Mouse (Mus musculus) CH12.LX (cell line): ENCODE data around the gene Cend1. TPM values are rescaled to one million over a fixed set of nuclear protein-coding genes. Genes with fewer than 3 reads are reported as not detected.

ENCODE experiments used
- DNase-seq: peaks from one replicate; pipeline ENCODE4 v3.0.0-alpha.2; 2013; ENCODE audit errors: extremely low read depth
- H3K27ac ChIP-seq: 2 replicates; pipeline ENCODE4 v1.5.1; 2012; ENCODE audit warnings: low read depth, mild to moderate bottlenecking, control low read depth, moderate library complexity; ENCODE audit not compliant: insufficient read depth
- H3K27me3 ChIP-seq: replicated peaks from 2 replicates; pipeline ENCODE3; 2012; ENCODE audit warnings: inconsistent platforms
- H3K36me3 ChIP-seq, 2 experiments: replicated peaks in 1 of 2; 2 replicates each; pipeline versions ENCODE3 to v1.6.1; 2012; ENCODE audit warnings: inconsistent platforms in 1 of 2, low read length in 1 of 2, mild to moderate bottlenecking in 1 of 2, mixed read lengths in 1 of 2, moderate library complexity in 1 of 2; ENCODE audit not compliant: control insufficient read depth in 1 of 2, insufficient read depth in 1 of 2
- H3K4me1 ChIP-seq, 2 experiments: 2 replicates each; pipeline ENCODE4 v1.6.1; 2012; ENCODE audit warnings: inconsistent platforms in 1 of 2, moderate library complexity in 1 of 2; ENCODE audit not compliant: insufficient read depth in 2 of 2, control insufficient read depth in 1 of 2
- H3K4me2 ChIP-seq: 2 replicates; pipeline ENCODE4 v1.6.1; 2012; ENCODE audit warnings: low read depth, mild to moderate bottlenecking, control low read depth; ENCODE audit not compliant: poor library complexity, insufficient read depth, severe bottlenecking
- H3K4me3 ChIP-seq, 3 experiments: fragments of 150-350 bp in 1 of 3; sonication (generic) in 1 of 3; replicated peaks in 1 of 3; 2 replicates each; pipeline versions ENCODE3 to v1.5.1; 2011 to 2012; ENCODE audit warnings: low read depth in 2 of 3, low read length in 2 of 3, mild to moderate bottlenecking in 2 of 3, moderate library complexity in 2 of 3, control low read depth in 1 of 3, improper control_type of control experiment in 1 of 3, inconsistent platforms in 1 of 3, mixed read lengths in 1 of 3; ENCODE audit not compliant: poor library complexity in 1 of 3
- H3K79me2 ChIP-seq: replicated peaks from 2 replicates; pipeline ENCODE4 v1.6.1; 2012; ENCODE audit warnings: mild to moderate bottlenecking, moderate library complexity; ENCODE audit not compliant: control insufficient read depth, poor library complexity, insufficient read depth, severe bottlenecking; ENCODE audit errors: extremely low read depth
- H3K9ac ChIP-seq: 2 replicates; pipeline ENCODE4 v1.6.1; 2012; ENCODE audit warnings: low read depth, mild to moderate bottlenecking, control low read depth, moderate library complexity; ENCODE audit not compliant: insufficient read depth
- H3K9me3 ChIP-seq: replicated peaks from 2 replicates; pipeline ENCODE3; 2012; ENCODE audit warnings: low read length, inconsistent platforms, mixed read lengths
- CHD1 ChIP-seq: IDR thresholded peaks from 2 replicates; pipeline ENCODE4 v1.6.1; 2012; ENCODE audit warnings: low read depth, low read length, improper control_type of control experiment, inconsistent platforms
- CHD2 ChIP-seq: IDR thresholded peaks from 2 replicates; pipeline ENCODE4 v1.6.1; 2011; ENCODE audit warnings: low read length, improper control_type of control experiment
- ELF1 ChIP-seq: IDR thresholded peaks from 2 replicates; pipeline ENCODE4 v1.6.1; 2014; ENCODE audit warnings: low read depth, mild to moderate bottlenecking, inconsistent platforms, low read length, improper control_type of control experiment
- ETS1 ChIP-seq: conservative IDR thresholded peaks from 2 replicates; pipeline ENCODE4 v1.6.1; 2012; ENCODE audit warnings: low read depth, mild to moderate bottlenecking, inconsistent platforms, low read length, improper control_type of control experiment, moderate library complexity
- GABPA ChIP-seq: IDR thresholded peaks from 2 replicates; pipeline ENCODE4 v1.6.1; 2012; ENCODE audit warnings: low read depth, low read length, improper control_type of control experiment, inconsistent platforms; ENCODE audit not compliant: insufficient replicate concordance
- HCFC1 ChIP-seq: IDR thresholded peaks from 2 replicates; pipeline ENCODE4 v1.6.1; 2012; ENCODE audit warnings: low read depth, mild to moderate bottlenecking, inconsistent platforms, low read length, improper control_type of control experiment
- JUN ChIP-seq: IDR thresholded peaks from 2 replicates; pipeline ENCODE4 v1.6.1; 2011; ENCODE audit warnings: low read depth, mild to moderate bottlenecking, low read length, improper control_type of control experiment, moderate library complexity; ENCODE audit not compliant: insufficient read depth
- JUND ChIP-seq: conservative IDR thresholded peaks from 2 replicates; pipeline ENCODE4 v1.6.1; 2011; ENCODE audit warnings: low read depth, low read length, improper control_type of control experiment
- MAFK ChIP-seq: IDR thresholded peaks from 2 replicates; pipeline ENCODE4 v1.6.1; 2011; ENCODE audit warnings: low read length, improper control_type of control experiment; ENCODE audit not compliant: insufficient replicate concordance
- NRF1 ChIP-seq: IDR thresholded peaks from 2 replicates; pipeline ENCODE4 v1.6.1; 2014; ENCODE audit warnings: low read depth, mild to moderate bottlenecking, inconsistent platforms, low read length, improper control_type of control experiment, moderate library complexity
- PAX5 ChIP-seq: IDR thresholded peaks from 2 replicates; pipeline ENCODE4 v1.6.1; 2012; ENCODE audit warnings: low read length, inconsistent platforms, mixed read lengths
- POLR2AphosphoS2 ChIP-seq: IDR thresholded peaks from 2 replicates; pipeline ENCODE4 v1.6.1; 2011; ENCODE audit warnings: low read depth, low read length, improper control_type of control experiment
- RAD21 ChIP-seq: IDR thresholded peaks from 2 replicates; pipeline ENCODE4 v1.6.1; 2011; ENCODE audit warnings: low read depth, mild to moderate bottlenecking, low read length, improper control_type of control experiment, moderate library complexity
- SMC3 ChIP-seq: IDR thresholded peaks from 2 replicates; pipeline ENCODE4 v1.6.1; 2011; ENCODE audit warnings: low read depth, low read length, improper control_type of control experiment
- TBP ChIP-seq: conservative IDR thresholded peaks from 2 replicates; pipeline ENCODE4 v1.6.1; 2011; ENCODE audit warnings: low read depth, low read length, improper control_type of control experiment
- TCF12 ChIP-seq: IDR thresholded peaks from 2 replicates; pipeline ENCODE4 v1.6.1; 2014; ENCODE audit warnings: low read depth, mild to moderate bottlenecking, inconsistent platforms, low read length, improper control_type of control experiment
- USF1 ChIP-seq: IDR thresholded peaks from 2 replicates; pipeline ENCODE4 v1.6.1; 2014; ENCODE audit warnings: low read depth, mild to moderate bottlenecking, inconsistent platforms, low read length, improper control_type of control experiment
- USF2 ChIP-seq: conservative IDR thresholded peaks from 2 replicates; pipeline ENCODE4 v1.6.1; 2011; ENCODE audit warnings: low read depth, low read length, improper control_type of control experiment
- ZC3H11A ChIP-seq: IDR thresholded peaks from 2 replicates; pipeline ENCODE4 v1.6.1; 2012; ENCODE audit warnings: low read depth, mild to moderate bottlenecking, inconsistent platforms, low read length, improper control_type of control experiment
- dilution Hi-C: fragments of 300-500 bp; cut with MboI; formaldehyde crosslinking; loops from 2 replicates; pipeline ENCODE4 v1.14.3; 2020; ENCODE audit warnings: low sequenced_read_pairs; ENCODE audit not compliant: extremely low pct_unique_long_range_greater_than_20kb, extremely low pct_ligation_motif_present
- in situ Hi-C: fragments of 300-500 bp; cut with MboI; formaldehyde crosslinking; loops from 3 replicates; pipeline ENCODE4 v1.14.3; 2019; ENCODE audit warnings: low sequenced_read_pairs, low pct_ligation_motif_present, low pct_unique_long_range_greater_than_20kb, mixed read lengths
- polyA plus RNA-seq: library from polyadenylated mRNA; unstranded; fragments of >175 nt; gene quantifications from 2 replicates; pipeline ENCODE4 v1.2.1, GENCODE M21; 2012; ENCODE audit warnings: low read depth; ENCODE audit not compliant: insufficient read length
- total RNA-seq, 2 experiments: library from RNA; depleted of rRNA; stranded (reverse); fragments of 300-350 nt in 1 of 2; fragments of >200 nt in 1 of 2; gene quantifications; 2 replicates each; pipeline ENCODE4 v1.2.3; 2012 to 2014

Cend1 gene
- total and polyA plus RNA-seq, 3 experiments: not detected

GRCm38 (mm10) chr7:141390326-141391259 lies 38.7 kb downstream of the Cend1 start:
- H3K4me2 ChIP-seq: no peak overlapping the region
- no peak overlapping the region for H3K9ac ChIP-seq
- in situ Hi-C loops: no loop called here
- peaks cover 4 to 32% of the 10 kb centered on the region in 2 experiments for H3K4me1 ChIP-seq
- H3K79me2 ChIP-seq: peaks cover 18% of the 10 kb centered on the region
- dilution Hi-C loops: no loop called here
- DNase-seq: no peak
- H3K36me3 ChIP-seq: peaks cover 2 to 7% of the 10 kb centered on the region in 2 experiments
- H3K27me3 ChIP-seq: peaks cover 7% of the 10 kb centered on the region
- H3K27ac ChIP-seq: no peak overlapping the region
- no peaks in the 10 kb centered on the region for H3K9me3 ChIP-seq
- TF ChIP-seq USF1: no peak
- no peak for TF ChIP-seq ETS1
- H3K4me3 ChIP-seq: no peak overlapping the region

DNA sequence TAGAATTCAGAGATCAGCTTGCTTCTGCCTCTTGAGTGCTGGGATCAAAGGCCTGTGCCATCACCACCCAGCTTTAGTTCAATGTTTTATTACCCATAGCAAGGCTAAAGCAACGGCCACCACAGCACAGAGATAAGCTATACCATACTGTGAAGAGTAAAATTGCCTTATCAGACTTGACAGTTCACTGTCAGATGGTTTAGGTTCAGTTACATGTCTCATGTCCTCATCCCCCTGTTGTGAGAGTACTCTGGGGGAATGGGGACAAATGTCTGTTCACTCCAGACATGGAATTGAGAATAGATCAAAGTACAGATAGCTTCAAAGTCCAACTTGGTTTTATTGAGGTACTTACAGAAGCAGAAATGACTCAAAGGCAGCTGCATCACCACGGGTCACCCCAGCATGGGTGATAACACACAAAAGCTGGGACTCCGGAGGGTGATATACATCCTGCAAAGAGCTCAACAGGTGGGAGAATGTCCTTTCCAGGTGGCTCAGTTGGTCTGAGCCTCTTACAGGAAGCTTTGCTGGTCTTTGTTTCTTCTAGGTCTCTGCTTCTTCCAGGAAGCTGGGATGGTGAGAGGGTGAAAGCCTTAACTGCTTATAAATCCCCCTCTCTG lies 40.7 kb downstream of the Cend1 start:
- DNase-seq: no peak
- Histone ChIP-seq H3K4me1 (peaks cover 0 to 19% of the 10 kb centered on the region in 2 experiments; a peak in 2 of 4 replicates), H3K4me3 (no peak overlapping the region), H3K9me3 (no peaks in the 10 kb centered on the region), H3K79me2 (peaks cover 11% of the 10 kb centered on the region), H3K4me2 (no peak overlapping the region), H3K36me3 (no peaks in the 10 kb centered on the region), H3K27ac (no peak overlapping the region), H3K27me3 (peaks cover 10% of the 10 kb centered on the region), H3K9ac (no peak overlapping the region)
- in situ Hi-C loops (no loop called here), dilution Hi-C loops (no loop called here)
- TF ChIP-seq JUND (no peak), RAD21 (no peak), CHD1 (no peak), USF2 (no peak), PAX5 (no peak), HCFC1 (no peak), MAFK (no peak), TBP (no peak), SMC3 (no peak), ELF1 (no peak), JUN (no peak), TCF12 (no peak), CHD2 (no peak), GABPA (no peak), USF1 (no peak), POLR2AphosphoS2 (no peak), ZC3H11A (no peak), NRF1 (no peak)
